Mouse (Mus musculus): Measurements from ENCODE around the gene Klhl30.
A peak's percentile ranks its signal among the peaks of the same experiment; 100 is the strongest.

The Klhl30 gene

DNA sequence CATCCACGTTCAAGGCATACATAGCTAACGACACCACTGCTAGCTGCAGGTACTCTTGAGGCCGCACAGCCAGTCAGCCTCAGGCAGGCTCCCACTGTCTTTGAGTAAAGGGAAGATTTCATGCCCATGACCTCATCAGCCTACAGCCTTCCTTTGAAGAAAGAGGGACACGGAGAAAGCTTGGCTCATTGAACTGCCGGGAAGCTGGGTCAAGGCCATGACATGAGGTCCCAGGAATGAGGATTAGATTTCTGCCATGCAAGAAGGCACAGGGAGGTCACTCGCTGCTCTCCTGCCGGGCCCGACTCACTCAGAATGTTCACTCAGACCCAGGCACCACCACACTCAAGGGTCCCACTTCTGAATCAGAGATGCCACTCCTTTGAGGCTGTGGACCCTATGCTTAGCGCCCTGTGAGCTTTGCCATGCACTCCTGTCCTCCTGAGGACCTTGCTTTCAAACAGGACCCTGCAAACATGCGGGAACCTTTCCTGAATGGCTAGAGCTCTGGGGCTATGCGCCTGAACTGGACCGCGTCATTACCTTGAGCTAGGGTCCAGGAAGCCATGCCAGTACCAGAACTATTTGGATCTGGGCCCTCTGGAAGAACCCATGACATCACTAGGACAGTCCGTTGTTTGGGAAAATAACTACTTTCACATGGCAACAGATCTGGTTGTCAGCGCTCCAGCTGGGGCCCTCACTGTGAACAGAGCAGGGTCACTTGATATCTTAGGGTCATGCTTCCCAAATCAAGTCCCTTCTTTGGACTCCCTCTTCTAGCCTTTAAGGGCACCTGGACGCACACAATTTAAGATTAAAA is 14.2 kb downstream of the Klhl30 start:
- no peak for DNase-seq (ENCODE audit: low read depth, low spot score)

GRCm38 (mm10) chr1:91365816-91366214 is 15.0 kb downstream of the Klhl30 start:
- no peak for DNase-seq (ENCODE audit: low read depth, low spot score)

GRCm38 (mm10) chr1:91366215-91367108 is 15.6 kb downstream of the Klhl30 start, which contains the start of gene Erfe:
TSS of gene Erfe (plus strand) at chr1:91366430.
- DNase-seq (ENCODE audit: low read depth, low spot score), result peak; percentile 50

DNA sequence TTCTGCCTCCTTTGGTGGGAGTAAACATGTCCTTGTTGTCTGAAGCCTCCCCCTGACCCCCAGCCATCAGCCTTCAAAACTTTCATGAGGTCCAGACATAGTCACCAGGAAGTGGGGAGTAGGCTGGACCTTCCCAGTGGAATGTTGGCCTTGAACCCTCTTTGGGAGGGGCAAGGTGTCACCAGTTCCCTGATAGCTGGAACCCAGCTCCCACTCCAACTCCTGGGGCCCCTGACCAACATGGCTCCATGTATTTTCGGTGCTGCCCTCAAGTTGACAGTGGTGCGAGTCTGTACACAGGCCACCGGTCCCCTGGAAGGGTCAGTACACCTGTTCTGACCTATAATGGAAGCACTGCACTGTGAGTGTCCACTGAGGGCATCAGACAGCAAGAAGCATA is 16.5 kb downstream of the Klhl30 start:
- DNase-seq (ENCODE audit: low read depth, low spot score), result no peak

GRCm38 (mm10) chr1:91369408-91369807 is 18.6 kb downstream of the Klhl30 start:
- no peak for DNase-seq (ENCODE audit: low read depth, low spot score)

DNA sequence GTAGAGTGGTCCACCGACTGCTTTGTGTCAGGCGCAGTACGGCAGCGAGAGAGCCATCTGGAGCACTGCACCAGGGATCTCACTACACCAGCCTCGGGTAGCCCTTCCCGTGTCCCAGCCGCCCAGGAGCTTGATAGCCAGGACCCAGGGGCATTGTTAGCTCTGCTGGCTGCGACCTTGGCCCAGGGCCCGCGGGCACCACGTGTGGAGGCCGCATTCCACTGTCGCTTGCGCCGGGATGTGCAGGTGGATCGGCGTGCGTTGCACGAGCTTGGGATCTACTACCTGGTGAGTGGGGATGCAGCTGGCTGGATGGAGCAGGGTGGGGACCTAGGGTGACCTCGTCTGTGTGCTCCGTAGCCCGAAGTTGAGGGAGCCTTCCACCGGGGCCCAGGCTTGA is 19.2 kb downstream of the Klhl30 start:
- DNase-seq (ENCODE audit: low read depth, low spot score), result no peak

DNA sequence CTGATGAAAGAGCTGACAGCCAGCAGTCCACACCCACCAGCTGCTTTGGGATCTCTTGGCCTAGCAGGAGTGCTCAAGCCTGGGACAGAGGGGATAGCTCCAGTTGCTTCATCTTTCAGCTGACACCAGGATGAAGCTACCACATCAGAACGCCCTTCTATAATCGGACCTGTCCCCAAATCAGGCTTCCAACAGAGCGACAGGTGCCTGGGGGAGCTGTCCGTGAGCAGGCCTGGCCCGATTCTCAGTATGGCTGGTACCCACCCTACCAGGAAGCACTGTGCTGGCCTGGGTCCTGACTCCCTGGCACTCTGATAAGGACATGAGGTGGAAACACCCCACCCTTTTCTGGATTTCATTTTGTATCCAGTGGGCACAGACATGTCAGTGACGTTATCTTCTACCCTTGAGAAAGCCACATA is 22.6 kb downstream of the Klhl30 start:
- no peak for DNase-seq (ENCODE audit: low read depth, low spot score)

- DNase-seq (ENCODE audit: low read depth, low spot score), result peak; percentile 65
These were observed 29.8 kb downstream of the Klhl30 start for GRCm38 (mm10) chr1:91380453-91381090.

DNA sequence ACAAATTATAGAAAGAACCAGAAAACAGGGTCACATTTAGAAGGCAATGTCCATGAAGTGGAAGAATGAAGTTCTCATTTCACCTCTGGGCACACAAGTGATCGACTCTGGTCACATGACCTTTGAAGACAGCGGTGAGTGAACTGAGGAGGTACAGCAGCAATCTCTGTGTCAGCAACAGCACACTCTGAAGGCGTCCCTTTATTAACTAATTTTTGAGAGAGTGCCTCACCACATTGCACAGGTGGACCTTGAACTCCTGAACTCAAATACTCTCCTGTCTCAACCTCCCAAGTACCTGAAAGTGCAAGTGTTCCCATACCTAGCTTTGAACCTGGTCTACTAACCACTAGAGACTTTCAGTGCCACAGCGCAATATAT is 30.3 kb downstream of the Klhl30 start:
- no peak for DNase-seq (ENCODE audit: low read depth, low spot score)

GRCm38 (mm10) chr1:91390369-91390768 is 39.6 kb downstream of the Klhl30 start:
- no peak for DNase-seq (ENCODE audit: low read depth, low spot score)

DNA sequence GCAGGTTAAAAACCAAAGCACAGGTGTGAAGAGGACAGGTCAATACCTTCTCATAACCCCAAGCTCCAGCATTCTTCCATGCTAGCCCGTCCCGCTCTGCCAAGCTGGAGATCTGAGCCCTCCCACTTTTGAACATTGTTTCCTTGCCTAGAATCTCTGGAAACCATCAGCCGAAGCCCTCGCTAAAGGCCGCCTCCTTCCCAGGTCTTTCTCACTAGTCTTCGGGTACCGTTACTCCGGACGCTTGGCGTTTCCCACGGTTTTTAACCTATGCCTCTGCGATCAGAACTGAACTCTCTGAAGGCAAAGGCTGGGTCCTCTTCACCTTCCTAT is 47.1 kb downstream of the Klhl30 start:
- no peak for DNase-seq (ENCODE audit: low read depth, low spot score)

DNA sequence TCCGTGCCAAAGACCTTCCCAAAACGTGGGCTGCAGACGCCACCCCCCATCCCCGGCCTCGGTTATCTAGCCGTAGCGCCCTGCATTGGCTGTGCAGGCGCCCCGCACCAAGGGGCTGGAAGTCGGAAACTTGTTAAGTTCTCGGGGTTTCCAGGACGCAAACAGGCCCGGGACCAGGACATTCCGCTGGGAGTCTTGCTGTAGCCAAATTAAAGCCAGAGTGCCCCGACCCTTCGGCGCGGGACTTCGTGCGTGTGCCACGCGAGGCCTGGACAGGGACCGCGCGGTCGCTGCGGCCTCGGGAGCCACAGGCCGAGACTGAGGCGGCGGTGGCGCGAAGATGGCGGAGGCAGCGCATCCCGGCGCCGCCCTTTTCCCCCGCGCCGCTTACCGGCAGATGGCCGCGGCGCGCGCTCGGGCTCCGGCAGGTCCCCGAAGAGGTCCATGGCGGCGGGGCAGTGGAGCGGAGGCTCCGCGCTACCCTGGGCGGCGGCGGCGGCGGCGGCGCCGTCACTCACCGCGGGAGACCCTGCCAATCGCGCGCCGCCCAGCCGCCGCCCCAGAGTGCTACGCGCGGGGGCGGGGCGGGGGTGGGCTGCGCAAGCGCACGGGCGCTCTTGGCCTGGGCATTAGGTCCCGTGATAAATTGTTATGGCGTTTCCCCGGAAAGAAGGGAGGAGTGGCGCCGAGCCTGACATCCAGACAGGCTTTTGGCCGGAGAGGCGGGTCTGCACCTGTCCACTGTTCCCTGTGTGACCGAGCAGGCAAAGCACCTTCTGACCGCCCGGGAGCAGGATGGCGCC is 47.6 kb downstream of the Klhl30 start, which contains the start of gene Ilkap:
Gene Ilkap, minus strand, starts transcription at position 556 of the 803 bp plus-strand sequence.
- DNase-seq (ENCODE audit: low read depth, low spot score), result peak; percentile 89

DNA sequence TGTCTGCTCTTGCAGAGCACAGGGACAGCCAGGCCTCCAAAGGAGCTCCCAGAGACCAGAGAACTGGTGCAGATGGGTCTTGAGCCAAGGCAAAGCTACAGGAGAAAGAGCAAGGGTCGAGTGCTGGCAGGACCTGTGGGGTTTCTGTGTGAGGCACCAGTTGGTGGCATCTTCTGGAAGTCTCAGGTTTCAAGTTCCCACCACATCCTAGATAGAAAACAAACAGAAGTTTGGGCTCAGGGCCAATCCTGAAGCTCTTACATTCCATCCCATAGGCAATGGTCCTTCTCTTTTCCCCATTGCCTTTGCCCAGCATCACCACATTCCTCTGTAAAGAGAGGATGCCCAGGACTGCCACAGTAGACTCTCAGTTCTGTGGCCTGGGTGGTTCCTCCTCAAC is 54.2 kb downstream of the Klhl30 start:
- no peak for DNase-seq (ENCODE audit: low read depth, low spot score)

DNA sequence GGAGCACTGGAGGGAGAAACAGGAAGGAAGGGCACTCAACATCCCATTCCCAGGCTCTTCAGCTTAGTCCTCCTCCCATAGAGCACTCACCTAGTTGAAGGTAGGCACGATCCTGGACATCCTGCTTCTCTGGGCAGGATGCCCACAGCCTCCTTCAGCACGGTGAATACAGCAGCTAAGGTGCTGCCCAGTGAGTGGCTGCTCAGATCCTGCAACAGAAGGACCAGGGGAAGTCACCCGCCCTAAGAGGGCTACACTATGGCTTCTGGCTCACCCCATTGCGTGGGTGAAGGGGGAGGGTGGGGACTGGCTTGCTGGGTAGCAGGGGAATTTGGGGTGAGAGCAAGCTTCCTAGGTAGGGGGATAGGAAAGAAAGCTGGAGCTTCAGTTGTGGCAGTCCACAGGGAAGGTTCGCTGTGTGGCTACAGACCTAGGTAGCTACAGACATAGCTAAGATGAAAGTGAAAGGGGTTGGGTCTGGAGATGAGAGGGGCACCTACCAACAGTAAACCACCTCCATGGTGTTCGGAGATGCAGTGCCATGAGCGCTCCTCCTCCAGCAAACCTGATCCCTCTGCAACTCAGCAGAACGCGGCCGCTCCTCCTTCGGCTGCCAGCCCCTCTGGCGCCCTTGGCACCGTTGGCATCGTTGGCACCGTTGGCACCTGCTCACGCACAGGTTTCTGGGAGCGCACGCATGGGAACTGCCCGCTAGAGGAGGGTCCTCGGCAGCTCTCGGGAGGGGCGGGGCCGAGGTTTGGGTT is 54.8 kb downstream of the Klhl30 start:
- no peak for DNase-seq (ENCODE audit: low read depth, low spot score)

- DNase-seq (ENCODE audit: low read depth, low spot score), result no peak
These were observed 57.0 kb downstream of the Klhl30 start for GRCm38 (mm10) chr1:91407819-91408218.

DNA sequence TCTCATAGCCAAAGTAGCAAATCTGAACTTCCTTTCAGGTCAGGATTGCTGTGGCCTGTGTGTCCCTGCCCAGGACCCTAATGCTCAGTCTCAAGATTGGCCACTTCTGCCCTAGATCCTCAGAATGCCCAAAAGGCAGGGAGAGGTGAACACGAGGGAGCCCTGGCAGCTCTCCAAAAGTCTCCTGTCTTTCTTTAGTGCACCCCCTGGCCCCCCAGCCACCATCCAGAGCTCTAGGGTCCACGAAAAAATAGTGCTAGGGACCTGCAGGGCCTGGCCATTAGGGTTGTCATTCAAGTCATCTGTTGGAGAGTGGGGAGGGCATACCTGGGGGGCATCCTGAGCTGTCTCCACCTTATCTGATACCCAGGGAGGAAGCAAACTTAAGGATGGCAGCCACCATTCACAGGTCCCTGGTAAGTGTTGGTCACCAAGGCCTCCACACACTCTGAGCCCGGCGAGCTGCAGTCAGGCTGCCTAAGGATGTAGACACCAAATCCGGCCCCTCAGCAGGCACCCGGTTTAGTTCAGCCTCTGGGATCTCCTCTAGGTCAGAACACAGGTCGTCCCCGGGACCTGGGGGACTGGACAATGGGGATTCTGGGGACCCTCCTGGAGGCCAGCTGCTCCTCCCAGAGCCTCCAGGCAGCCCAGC is 60.9 kb downstream of the Klhl30 start:
- no peak for DNase-seq (ENCODE audit: low read depth, low spot score)

Data from retina, postnatal 7 days (tissue).